Mouse (Mus musculus): Measurements from ENCODE around the gene Nop56. TPM values are rescaled to one million over a fixed set of nuclear protein-coding genes. Genes with fewer than 3 reads are reported as not detected.

Nop56 gene
- total RNA-seq (2021) = 100 to 1,000 TPM in 1 of 2 experiments, 10 to 100 TPM in 1; 94.9 to 131 TPM
- long read RNA-seq, experiment 1, transcript Nop56-202 (12 exons, 1,877 nt) = major isoform, 60 of 89 reads
- long read RNA-seq, experiment 1, partial matches to known transcripts = 11 of 89 reads
- long read RNA-seq, experiment 1, other reads (novel, unspliced or antisense) = 16 of 89 reads
- long read RNA-seq, experiment 2, transcript Nop56-202 (12 exons, 1,877 nt) = major isoform, 10 of 22 reads
- long read RNA-seq, experiment 2, partial matches to known transcripts = 4 of 22 reads
- long read RNA-seq, experiment 2, other reads (novel, unspliced or antisense) = 8 of 22 reads

DNA sequence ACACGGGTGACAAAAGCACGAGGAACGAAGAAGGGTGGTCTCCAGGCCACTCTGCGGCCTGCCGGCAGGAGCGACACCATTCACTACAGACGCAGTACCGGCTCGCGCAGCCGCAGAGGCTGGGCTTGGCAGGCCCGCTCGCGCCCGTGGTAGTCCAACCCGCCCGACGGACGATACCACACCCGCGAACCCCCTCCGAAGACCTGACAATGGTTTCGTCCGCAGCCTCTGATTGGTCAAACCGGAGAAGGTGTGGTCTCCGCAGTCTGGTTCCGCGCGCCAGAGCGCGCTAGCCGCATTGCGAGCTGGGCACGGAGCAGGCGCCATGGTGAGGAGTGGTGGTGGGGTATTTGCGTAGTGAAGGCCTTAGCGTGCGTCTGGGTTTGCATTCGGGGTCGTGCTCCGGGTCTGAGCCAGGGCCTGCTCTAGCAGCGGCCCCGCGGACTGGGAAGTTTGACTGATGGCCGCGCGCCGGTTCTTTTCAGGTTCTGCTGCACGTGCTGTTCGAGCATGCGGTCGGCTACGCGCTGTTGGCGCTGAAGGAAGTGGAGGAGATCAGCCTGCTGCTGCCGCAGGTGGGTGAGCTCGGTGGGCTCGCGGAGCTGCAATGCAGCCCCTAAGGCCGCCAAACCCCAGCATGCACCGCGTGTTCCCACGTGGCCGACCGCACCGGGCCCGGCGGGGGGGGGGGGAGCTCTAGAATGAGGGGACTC lies at the start of gene Nop56:
TSS of gene Nop56 (plus strand) at position 282 of the 713 bp plus-strand sequence.
- DNase-seq = peak; percentile 98 to 99

- peak in 1 of 2 experiments; percentile 30 for DNase-seq
Observed at GRCm38 (mm10) chr2:130246912-130247311, 27.3 kb upstream of the Nop56 start.

DNA sequence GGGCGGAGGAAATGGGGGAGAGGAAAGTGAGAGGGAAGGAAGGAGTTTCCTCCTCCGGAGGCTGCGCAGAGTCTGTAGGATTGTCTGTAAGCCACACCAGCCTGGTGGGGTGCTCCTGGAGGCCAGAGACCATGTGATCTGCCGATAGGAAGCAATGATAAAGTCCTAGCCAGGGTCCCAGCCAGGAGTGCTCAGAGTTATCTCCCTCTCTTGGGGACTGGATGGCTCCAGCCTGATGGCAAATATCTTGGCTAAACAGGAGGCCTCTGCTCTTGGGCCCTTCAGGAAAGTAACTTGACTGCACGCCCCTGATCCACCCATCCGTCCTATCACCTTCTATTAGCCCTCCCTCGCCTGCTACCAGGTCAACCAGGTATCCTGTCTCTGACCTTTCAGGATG lies 26.0 kb upstream of the Nop56 start:
- no peak for DNase-seq

- DNase-seq = no peak
Observed at GRCm38 (mm10) chr2:130256762-130257161, 17.5 kb upstream of the Nop56 start.

- no peak for DNase-seq
Observed at GRCm38 (mm10) chr2:130260822-130261221, 13.4 kb upstream of the Nop56 start.

- DNase-seq = no peak
Observed at GRCm38 (mm10) chr2:130261914-130262313, 12.3 kb upstream of the Nop56 start.

DNA sequence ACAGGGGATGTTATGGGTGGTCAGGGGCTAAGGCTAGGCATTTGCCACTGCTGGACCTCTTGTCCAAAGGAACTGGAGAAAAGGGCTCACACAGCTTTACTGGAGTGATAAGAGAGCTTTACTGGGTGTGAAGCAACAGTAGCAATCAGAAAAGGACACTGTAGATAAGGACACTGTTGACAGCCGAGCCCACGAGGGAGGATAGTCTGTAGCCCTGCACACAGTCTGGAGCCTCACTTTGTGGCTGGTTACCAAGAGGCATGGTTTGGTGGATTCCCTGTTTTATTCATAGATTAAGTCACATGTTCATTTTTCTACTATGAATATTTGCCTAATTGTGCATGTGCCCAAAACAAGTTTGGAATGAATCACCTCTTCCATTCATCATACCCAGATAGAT lies 11.8 kb upstream of the Nop56 start:
- no peak for DNase-seq

GRCm38 (mm10) chr2:130265520-130265919 lies 8.7 kb upstream of the Nop56 start:
- no peak for DNase-seq

DNA sequence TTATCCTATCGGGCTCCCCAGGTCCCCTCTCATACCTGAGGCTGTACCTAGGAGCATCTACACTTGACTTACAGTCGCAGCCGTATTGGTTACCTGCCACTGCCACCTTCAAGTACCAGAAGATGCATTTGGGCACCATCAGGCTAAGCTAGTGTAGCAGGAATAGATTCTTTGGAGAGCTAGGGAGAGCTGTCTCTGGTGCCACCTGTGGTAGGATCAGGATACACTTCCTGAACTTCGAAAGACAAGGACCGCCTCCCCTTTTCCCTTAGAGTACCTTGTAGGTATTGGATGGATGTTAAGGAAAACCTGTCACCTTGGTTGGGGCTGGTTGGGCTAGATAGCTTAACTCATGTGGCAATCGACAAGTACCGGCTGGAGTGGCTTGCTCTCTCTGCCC lies 6.2 kb upstream of the Nop56 start:
- DNase-seq = no peak

- peak; percentile 47 to 48 for DNase-seq
Observed at GRCm38 (mm10) chr2:130273732-130274131, 498 bp upstream of the Nop56 start.

- DNase-seq = no peak
Observed at GRCm38 (mm10) chr2:130274862-130275261, 632 bp downstream of the Nop56 start.

- peak; percentile 64 to 74 for DNase-seq
Observed at GRCm38 (mm10) chr2:130275649-130276048, 1.4 kb downstream of the Nop56 start.

DNA sequence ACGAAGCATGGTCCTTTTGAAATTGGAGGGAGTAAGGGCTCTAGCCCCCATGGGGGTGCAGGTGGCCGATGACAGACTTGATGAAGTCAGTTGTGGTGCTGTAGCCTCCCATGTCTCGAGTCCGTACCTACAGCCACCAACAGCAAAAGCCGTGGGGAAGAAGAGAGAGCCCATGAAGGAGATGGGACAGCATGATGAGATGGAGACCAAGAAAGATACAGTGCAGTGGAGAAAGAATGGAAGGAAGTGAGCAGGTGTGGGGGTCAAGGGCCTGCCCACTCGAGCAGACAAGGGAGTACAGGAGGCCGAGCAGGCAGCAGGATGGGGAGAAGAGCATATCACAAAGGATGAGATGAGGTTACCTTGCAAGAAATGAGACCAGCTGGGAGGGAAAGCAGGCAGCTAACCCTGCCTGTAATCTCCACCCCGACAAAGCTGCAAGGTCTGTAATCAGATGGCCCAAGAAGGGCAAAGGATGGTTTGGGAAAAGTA lies 5.4 kb downstream of the Nop56 start:
- DNase-seq = no peak

- DNase-seq = no peak
Observed at GRCm38 (mm10) chr2:130280224-130280623, 6.0 kb downstream of the Nop56 start.

DNA sequence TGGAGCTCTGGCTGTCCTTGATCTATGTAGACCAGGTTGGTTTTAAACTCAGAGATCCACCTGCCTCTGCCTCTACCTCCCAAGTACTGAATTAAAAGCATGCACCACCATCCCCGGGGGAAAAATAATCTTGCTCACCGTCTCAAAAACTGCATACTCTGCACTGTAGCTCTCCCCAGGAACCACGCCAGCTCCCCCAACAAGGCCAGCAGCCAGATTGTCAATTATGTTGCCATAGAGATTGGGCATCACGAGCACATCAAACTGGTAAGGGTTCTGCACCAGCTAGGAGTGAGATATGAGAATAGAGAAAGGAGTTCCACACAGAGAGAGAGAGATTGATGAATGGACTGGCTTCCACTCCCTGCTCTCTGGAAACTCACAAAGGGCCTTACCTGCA lies 6.6 kb downstream of the Nop56 start:
- no peak for DNase-seq

DNA sequence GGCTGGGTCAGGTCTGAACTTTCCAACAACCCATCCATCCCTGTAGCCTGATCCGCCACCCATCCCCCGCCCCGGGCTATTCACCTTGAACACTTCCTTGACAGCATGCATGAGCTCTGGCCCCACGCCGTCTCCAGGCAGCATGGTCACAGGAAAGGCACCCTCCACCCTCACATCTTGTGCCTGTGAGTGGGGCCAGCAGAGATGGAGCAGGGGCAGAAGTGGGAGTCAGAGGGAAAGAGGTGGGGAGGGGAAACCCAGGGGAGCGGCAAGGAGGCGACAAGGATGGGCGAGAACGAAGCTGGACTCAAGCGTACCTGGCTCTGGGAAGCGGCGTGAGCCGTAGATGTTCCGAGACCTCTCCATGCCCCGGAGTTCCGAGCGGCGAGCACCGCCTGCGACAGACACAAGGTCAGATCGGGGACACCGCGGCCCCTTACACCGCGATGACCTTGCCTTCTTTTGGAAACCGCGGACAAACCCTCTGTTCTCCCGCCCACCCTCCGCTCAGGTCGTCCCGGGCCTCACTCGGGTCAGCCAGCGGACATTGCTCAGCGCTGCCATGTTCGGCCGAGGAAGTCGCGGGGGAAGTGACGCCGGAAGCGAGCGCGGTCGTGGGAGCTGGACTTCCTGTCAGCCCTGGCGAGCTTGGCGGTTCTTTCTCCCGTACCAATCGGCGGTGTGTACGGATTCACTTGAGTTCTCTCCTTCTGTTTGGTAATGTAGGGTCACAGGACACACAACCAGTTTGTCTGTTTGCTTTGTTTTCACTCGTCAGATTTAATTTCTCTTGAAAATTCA lies 9.8 kb downstream of the Nop56 start, which contains the start of gene Idh3b:
TSS of gene Idh3b (minus strand) at position 694 of the 801 bp plus-strand sequence.
- DNase-seq = peak; percentile 94 to 95

DNA sequence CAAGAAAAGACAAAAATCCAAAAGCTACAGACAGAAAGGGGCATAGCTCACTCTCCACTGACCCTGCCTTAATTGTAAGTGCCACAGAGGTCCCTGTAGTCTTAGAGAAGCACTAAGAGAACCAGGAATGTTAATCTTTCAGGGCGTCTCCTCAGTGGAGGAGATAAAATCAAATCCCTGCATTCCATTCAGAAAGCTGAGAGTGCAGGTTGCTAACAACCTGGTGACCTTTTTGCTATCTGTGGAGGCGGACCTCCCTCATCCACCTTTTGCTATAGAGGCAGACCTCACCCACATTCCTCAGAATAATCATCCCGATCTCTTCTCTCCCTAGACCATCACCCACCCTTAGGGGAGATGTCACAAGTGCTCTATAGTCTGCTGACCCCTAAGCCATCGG lies 14.9 kb downstream of the Nop56 start:
- no peak for DNase-seq

DNA sequence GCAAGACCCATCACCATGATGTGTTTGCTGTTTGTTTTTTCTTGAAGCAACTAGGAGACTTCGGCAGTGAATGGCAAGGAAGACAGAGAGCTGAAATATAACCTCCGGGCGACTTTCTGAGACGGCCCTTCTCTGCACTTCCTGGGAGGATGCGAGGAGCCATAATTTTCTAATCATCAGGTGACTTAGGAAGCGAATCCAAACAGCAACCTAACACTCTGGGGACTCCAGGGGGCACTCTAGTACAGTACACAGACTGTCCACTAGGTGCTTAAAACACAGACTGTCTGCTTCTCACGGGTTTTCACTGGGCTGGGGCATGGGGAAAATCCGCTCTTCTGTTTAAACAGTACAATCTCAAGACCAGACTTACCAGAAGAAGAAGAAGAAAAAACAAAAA lies 17.2 kb downstream of the Nop56 start:
- DNase-seq = peak; percentile 65 to 77

- DNase-seq = no peak
Observed at GRCm38 (mm10) chr2:130293009-130293408, 18.8 kb downstream of the Nop56 start.

GRCm38 (mm10) chr2:130293486-130293885 lies 19.3 kb downstream of the Nop56 start:
- no peak for DNase-seq

- DNase-seq = no peak
Observed at GRCm38 (mm10) chr2:130294218-130294935, 20.1 kb downstream of the Nop56 start.

DNA sequence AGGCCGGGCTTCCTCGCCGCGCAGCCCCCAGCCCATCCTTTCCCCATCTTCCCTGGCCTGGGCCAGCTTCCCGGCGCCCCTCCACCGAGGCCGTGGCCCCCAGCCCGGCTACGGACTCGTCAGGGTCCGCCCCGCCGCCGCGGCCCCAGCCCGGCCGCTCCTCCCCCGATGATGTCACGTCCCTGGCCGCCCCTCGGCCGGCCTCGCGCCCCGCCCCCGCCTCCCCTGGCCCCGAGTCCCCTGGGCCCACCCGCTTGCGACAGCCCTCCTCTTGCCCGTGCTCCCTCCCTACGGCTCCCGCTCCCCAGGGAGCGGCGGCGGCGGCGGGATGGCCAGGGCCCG lies 20.7 kb downstream of the Nop56 start, which contains the start of gene Ebf4:
TSS of gene Ebf4 (plus strand) at position 234 of the 342 bp plus-strand sequence.
- DNase-seq = peak; percentile 66 to 81
